Mouse (Mus musculus) mature B cell (primary cell): ENCODE measurements around the gene Bbof1.

ENCODE experiments used
- in situ Hi-C: fragments of 300-500 bp; cut with MboI; formaldehyde crosslinking; loops from 2 replicates; pipeline ENCODE4 v1.14.3; 2019

Gene Bbof1

DNA sequence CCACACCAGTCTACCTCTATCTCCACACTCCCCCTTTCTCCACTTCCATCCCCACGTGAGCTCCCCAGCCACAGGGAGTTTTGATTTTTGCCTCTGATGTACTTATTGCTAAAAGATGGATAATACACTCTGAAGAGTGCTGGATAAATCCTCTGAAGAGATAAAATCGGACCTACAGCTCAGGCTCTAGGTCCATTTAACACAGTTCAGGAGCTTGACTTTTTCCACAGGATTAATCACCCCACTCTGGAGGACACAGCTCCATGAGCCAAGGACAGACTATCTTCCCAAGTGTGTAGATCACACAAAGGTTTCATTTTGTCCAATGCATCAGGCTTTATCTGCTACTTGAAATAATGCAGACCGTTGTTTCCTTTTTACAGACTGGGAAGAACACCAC lies 8.8 kb upstream of the Bbof1 start:
- in situ Hi-C loops = no loop called here

DNA sequence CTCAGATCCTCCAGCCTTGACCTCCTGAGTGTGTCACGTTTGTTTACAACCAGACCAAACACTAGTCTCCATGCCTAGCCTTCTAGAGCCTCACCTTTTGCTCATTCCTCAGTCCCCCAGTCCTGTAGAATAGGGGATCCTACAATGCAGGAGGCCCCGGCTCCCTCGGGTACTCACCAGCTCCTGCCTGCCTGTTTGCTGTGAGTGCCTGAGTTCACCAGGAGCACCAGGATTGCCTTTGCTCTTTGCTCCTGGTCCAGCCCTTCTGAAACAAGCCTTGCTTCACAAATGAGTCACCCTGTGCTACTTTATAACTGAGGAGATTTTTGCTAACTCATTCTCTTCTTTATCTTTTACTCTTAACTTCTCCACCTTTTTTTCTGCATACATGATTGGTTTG lies 8.2 kb upstream of the Bbof1 start:
- in situ Hi-C loops = no loop called here

DNA sequence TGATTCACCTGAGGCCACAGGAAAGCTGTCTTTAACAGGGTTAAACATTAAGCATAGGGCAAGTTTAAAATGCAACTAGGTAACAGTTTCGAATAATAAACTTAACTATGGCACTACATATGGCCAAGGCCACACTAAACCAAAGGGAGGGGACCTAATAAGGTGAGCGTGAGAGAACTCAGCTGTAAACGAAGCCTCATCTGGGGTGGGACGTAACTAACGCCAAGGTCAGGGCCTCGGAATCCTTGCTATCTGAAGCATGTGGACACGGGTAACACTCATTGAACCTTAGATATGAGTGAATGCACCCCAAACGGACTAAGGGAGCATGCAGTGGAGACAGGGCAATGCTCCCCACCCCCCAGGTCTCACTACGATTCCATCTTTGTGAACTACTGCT lies 5.9 kb upstream of the Bbof1 start:
- in situ Hi-C loops = no loop called here

DNA sequence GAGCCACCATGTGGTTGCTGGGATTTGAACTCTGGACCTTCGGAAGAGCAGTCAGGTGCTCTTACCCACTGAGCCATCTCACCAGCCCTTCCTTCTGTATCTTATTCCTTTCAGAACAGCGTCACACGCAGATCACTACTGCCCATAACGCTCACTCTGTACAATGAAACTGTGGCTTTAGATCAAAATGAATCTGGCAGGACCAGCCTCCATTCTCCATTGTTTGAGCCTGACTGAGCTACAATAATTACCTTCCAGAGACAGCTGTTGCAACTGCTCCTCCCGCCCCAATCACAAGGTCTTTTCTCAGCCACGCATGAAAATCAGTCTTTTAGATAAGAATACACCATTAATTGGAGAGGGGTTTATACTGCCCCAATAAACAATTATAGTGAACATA lies 4.3 kb upstream of the Bbof1 start:
- in situ Hi-C loops = no loop called here

DNA sequence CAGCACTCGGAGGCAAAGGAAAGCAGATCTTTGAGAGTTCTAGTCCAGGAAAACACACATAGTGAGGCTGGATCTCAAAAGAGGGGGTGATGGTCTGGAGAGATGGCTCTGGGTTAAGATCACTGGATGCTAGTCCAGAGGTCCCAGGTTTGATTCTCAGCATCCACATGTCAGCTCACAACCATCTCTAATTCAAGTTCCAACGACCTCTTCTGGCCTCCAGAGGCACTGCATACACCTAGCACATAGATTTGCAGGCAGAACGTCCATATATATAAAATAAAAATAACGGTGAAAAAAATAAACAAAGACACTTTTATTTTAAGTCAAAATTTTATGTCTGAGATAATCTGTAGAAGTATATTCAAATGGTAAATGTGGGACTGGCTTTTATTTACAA lies 1.6 kb upstream of the Bbof1 start:
- in situ Hi-C loops = no loop called here

DNA sequence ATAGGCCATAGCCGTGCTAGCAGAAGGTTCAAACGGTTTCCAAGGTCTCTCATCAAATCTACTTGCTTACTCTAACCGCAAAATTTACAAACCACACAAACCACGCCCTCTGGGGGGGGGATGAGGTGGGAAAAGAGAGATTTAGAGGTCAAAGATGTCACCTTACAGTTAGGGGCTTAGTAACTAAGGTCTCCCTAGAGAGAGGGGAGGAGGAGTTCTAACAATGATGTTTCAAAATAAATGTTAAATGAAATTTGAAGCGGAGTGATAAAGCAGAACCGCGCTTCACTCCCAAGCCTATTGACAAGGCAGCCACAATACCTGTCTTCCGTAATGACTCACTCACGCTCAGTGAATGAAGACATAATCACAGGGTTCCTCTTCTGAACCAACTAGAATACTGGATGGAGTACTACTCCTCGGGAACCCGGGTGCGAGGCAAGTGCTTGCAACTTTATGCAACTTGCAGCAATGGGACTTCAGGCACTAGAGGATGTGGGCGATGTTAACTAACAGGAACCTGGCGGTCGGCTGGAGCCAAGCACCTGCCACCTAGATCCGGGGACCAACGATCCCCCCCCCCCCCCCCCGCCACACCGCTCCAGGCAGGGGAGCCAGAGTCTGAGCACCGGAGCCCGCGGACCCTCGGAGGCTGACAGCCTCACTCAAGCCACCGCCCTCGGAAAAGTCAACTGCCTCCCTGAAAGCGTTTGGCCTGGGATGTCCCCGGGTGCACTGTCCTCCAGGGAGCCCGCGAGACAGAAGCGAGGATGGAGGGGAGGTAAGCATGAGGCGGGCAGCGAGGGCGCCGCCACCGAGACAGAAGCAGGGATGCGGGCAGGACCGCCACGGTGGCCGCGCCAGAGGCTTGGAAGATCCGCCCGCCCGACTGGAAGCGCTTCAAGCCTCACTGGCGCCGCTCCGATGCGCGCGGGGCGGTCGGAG lies 725 bp upstream of the Bbof1 start:
- in situ Hi-C loops = no loop called here

DNA sequence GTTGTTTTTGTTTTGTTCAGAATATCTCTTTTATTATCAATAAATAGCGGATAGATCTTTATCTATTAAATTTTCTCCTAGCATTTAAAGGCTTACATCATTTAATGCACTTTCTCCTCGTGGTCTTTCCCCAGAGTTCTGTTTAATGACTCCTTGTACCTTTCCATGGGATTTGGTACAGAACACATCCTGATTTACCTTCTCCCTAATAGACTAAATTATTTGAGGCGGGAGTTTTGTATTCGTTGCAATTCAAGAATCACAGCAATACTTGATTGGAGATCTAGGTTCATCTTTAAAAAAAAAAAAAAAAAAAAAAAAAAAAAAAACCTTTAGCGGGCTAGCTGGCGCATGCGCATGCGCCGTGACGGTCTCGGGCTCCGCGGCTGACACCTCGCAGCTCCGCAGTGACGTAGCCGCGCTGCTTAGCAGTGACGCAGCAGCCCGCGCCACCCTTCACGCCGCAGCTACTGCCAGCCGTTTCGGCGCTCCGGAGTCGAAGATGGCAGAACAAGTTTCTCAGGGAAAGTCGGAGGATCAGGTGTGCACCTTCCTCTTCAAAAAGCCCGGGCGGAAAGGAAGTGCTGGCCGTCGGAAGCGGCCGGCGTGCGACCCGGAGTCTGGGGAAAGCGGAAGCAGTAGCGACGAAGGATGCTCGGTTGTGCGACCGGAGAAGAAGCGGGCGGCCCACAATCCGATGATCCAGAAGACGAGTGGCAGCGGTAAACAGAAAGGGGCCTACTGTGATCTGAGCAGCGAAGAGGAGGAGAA lies 8.1 kb downstream of the Bbof1 start, which contains the start of gene Rnf113a2:
Gene Rnf113a2, plus strand, starts transcription at position 363 of the 771 bp plus-strand sequence.
- in situ Hi-C loops = loop anchor here (5.0 kb wide), 1 partner anchor 35 kb away; the partner anchor contains the start of genes Aldh6a1 and Lin52

DNA sequence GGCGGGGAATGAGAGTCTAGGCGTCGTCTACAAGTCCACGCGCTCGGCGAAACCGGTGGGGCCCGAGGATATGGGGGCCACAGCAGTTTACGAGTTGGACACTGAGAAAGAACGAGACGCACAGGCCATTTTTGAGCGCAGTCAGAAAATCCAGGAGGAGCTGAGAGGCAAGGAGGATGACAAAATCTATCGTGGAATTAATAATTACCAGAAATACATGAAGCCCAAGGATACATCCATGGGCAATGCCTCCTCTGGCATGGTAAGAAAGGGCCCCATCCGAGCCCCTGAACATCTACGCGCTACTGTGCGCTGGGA lies 8.7 kb downstream of the Bbof1 start:
- in situ Hi-C loops = loop anchor here (5.0 kb wide), 1 partner anchor 35 kb away; the partner anchor contains the start of genes Aldh6a1 and Lin52

DNA sequence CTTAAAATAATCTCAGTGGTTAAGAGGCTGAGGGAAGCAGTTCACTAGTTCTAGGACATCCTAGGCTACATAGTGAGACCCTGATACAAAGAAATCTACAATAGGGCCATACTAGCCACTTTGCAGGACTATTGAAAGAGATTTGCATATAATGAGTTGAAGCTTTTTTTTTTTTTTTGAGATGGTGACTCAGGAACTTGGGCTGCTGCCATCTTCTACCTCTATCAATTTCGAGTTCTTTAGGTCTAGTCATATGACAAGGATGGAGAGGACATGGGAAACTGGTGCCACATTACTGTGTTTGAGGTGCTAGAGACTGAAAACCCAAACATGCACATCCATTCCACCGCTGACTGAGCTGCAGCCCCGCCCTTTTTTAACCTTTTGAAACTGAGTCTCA lies 15.1 kb downstream of the Bbof1 start:
- in situ Hi-C loops = no loop called here

DNA sequence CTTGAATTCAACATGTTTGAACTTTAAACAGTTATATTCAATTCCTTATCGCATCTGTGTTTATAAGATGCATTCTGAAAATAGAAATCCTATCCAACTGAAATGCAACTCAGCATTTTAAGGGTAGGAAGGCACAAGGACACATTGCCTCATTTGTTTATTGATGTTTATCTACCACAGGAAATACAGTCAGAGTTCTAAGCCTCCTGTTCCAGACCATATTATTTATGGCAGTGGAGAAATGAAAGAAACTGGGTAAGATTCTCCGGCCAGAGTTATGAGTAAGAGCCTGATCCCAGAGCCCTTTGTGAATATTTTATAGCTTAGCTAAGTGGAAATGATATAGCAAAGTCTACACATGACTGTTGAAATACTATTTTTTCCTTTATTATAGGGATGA lies 21.0 kb downstream of the Bbof1 start:
- in situ Hi-C loops = no loop called here

DNA sequence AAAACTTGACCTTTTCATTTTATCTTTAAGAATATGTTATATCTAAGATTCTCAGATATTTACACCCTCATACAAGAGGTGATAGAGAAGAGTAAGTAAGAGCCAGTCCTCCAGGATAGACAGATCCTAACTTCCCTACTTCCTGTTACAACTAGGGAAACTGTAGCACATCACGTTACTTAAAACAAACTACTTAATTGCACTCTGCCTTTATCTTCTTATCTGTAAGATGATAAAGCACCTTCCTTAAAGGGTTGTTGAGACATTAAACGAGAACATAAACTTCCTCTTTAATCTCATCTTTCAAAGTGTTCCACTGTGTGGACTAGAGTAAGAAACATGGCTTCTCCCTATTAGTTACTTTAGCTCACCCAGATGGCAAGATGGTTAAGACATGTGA lies 29.8 kb downstream of the Bbof1 start:
- in situ Hi-C loops = no loop called here

DNA sequence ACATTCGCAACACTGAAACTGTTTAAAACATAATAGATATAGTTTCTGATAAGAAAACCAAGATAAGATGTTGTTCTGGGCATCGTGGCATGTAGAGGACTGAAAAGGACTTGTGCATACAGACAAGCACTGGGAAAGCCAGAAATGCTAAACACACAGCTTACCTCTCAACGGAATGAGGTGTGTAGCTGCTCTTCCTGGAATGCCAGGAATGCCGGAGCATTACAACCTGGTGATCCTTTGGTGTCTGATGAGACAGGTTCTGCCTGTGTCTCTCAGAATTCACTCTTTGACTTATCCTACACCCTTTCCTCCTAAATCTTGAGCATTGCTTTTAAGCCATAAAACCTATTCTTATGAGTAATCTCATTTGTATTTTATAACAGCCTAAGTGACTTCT lies 33.7 kb downstream of the Bbof1 start:
- in situ Hi-C loops = no loop called here

DNA sequence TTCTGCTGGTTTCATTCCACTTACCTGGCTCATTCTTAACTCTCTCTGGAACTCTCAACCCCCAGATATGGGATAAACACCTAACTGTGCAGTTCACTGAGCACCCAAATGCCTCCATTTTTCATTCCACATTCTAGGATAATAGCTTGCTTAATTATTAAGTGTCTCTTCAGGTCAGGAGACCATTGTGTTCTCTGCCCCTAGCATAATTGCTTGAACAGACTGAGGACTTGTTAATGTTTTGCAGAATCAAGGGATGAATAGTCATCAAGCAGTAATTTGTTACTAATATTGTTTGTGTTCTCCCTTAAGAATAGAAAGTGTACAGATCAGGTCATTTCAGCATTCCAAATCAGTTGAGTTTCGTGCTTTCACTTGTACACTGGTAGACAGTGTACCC lies 38.5 kb downstream of the Bbof1 start:
- in situ Hi-C loops = no loop called here

DNA sequence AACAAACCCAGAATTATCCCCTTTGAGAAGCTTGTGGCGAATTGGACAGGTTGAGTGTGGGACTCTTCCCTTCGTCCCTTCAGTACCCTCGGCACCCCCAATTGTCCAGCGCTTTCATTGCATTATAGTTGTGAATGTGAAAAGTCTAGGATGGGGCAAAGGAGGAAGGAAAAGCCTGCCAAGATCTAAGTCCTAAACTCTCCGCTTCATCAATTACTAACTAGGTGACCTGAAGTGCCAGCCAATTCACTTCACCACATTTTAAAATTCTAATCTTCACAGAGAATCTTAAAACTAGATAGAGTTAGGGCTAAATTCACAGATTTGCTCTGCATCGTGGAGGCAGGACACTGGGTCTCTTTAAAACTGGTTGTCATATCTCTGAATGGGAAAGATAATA lies 39.3 kb downstream of the Bbof1 start:
- in situ Hi-C loops = no loop called here

DNA sequence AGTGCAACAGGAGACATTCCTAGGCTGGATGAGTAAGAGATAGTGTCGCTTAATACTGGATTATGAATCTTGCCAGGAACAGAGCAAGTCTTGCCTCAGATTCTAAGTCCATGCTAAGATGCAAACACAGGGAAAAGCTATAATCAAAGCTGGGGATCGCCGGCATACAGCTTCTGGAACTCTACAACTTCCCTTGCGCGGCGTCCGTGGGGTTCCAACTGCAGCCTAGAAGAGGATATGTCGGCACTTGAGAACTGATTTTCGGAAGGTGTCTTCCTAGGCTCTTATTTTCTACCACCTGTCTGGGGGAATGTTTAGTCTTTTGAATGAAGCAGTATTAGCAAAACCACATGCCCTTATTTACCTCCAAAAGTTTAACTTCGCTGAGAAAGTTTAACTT lies 41.0 kb downstream of the Bbof1 start:
- in situ Hi-C loops = loop anchor here (5.0 kb wide), 1 partner anchor 33 kb away; the partner anchor contains the start of gene Rnf113a2

DNA sequence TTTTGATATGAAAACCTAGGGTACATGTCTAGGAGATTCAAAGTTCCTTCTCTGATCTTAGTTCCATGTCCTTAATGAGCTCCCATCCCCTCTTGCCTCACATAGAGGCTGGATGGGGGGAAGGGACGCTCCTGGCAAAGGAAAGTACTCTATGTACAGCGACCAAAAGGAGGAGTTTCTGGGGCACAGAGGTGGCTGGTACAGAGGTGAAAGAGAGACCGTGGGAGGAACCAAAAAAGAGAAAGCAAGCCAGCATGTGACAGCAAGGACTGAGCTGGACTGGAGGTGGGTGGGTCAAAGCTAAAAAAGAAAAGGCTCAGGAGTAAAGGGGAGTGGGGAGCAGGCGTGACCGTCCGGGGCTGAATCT lies 41.5 kb downstream of the Bbof1 start:
- in situ Hi-C loops = loop anchor here (5.0 kb wide), 1 partner anchor 33 kb away; the partner anchor contains the start of gene Rnf113a2

DNA sequence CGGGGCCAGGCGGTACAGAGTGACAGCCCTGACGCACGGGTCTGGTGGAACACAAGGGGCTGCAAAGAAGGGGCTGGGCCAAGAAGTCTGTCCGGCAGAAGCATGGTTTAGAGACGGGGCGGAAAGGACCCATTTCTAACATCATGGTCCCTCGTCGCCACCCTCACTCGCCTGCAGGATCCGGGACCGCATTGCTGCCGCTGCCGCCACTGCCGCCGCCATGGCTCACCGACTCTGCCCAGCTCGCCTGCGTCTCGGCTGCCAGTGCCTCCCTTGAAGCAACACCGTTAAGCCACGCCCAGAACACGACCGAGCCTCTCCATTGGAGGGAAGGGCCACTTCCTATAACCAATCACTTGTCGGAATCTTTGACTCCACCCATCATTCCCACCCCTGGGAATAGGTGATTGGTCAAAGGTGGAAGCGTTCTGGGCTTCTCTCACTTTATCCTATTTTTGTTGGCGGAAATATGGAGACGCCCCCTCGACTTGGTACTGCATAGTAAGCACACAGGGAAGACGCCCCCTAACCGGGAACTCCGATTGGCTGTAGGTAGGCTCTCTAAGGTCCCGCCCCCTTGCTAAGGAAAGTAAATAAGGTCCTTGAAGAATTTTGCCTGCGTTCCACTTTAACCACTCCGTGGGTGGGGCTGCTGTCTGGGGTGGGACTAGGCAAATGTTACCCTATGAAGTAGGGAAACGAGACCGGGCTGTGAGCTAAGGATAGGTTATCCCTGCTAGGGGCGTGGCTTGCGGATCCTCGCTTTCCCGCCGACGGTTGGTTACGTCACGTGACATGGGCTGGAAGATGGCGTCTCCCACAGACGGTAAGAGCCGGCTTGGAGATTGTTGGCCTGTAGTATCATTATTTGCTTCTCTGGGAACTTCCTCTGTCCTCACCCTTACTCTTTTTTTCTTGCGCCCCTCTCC lies 42.1 kb downstream of the Bbof1 start, which contains the start of the genes Aldh6a1 and Lin52:
Gene Aldh6a1, minus strand, starts transcription at position 287 of the 929 bp plus-strand sequence.
Gene Lin52, plus strand, starts transcription at position 705 of the 929 bp plus-strand sequence.
- in situ Hi-C loops = loop anchor here (5.0 kb wide), 1 partner anchor 34 kb away; the partner anchor contains the start of gene Rnf113a2

DNA sequence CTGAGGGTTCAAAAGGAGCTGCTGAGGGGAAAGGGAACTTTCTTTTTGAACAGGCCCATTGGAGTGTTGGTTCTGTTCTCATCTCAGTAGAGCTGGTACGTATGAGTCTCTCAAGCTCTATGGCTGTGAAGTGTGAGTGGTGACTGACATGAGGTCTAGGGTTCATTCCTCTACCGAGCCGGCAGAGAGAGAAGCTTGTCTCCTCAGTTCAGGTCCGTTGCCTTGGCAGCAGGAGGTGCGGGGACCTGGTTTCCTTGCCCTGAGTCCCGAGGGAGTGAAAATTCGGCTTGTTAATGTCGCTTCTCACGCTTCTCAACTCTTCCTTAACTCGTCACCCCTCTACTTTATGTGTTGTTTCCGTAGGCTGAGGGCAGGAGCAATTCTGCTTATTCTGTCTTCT lies 42.9 kb downstream of the Bbof1 start:
- in situ Hi-C loops = loop anchor here (5.0 kb wide), 1 partner anchor 34 kb away; the partner anchor contains the start of gene Rnf113a2

DNA sequence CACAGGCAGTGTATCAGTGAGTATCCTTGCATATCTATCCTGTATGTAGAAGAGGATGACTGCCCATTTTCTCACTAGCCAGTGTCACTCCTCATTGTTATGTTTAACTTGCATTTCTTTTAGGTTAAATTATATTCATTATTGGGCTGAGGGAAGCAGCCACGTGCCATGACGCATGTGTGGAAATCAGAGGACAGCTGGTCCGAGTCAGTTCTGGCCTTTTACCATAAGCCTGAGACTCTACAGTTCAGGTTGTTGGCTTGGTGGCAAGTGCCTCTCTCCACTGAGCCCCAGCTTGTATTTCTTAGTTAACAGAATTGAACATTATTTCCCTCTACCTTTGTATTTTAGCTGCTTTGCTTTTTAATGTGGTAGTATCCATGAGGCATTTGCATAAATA lies 48.0 kb downstream of the Bbof1 start:
- in situ Hi-C loops = no loop called here

DNA sequence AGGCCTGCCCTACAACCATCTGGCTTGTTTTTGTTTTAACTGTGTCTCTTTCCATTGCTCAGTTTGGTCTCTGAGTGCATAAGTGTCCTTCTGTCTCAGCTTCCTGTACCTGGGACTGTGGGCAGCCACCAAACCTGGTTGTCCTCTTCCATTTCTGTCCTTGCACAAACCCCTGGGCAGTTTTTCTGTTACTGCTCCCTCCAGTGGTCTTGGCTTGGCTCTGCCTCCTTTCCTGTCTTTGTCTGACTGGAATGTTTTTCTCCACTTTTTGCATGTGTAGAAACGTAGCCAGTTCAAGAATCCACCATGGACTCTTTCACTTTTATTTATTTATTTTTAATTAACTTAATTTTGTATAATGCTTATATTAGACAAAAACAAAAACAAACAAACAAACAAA lies 51.0 kb downstream of the Bbof1 start:
- in situ Hi-C loops = no loop called here

DNA sequence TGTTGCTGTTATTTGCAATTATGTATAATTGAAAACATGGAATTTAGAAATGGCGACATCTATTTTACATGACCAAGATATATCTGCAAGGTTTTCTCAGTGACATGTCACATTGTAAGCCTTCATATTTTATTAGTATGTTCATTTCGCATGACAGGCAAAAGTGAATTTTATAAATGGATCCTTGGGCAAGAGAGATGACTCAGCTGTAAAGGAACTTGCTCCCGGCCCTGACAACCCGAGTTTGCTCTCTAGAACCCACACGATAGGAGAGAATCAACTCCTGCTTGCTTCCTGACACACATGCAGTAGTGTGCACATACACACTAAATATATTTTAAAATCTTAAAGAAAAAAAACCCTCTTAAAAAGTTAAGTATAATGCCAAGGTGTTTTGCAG lies 52.5 kb downstream of the Bbof1 start:
- in situ Hi-C loops = no loop called here
